Mouse (Mus musculus): ENCODE measurements at regions not wholly inside any gene's neighbourhood (a gene's known extent, or its start where the extent isn't known, plus 50 kb on each side); places are given as distances from the start of the nearest gene placed in this dataset.
"Not testable (repeated sequence)": the region's sequence is repeated elsewhere in the genome, so short reads cannot be mapped to it uniquely, and the experiment has no call there.

DNA sequence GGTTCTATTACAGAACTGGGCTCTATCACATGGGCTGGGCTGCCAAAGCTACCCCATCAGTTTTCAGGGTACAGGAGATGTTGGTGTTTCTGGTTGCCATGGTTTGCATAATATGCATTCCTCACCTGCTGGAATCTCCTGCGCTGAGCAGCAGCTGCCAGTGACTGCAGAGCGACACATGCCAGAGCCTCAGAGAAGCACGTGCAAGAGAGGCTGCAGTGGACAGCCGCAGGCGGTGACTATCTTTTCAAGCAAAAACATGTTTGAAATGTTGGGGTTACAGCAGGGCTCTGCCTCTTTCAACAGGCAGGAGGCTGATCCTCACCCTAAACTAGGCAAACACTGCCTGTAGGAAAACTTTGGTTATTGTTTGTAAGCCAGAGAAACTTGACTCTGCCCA lies 83.7 kb upstream of the Vav3 start:
- 62% methylated on average over 5 of the region's 5 CpGs for WGBS
- H3K36me3 ChIP-seq (ENCODE audit: control insufficient read depth, insufficient read depth, low read length): no peaks in the 10 kb centered on the region
- 0 out of 2 replicates have a peak, but pooled peaks cover 2% of the 10 kb centered on the region for H3K4me1 ChIP-seq (replicated peaks; ENCODE audit: control insufficient read depth, insufficient read depth, low read length)
- H3K4me3 ChIP-seq (ENCODE audit: low read length): no peak overlapping the region
- ATAC-seq (ENCODE audit: low read depth): no peak
- H3K27ac ChIP-seq (ENCODE audit: low read length): no peak overlapping the region
- H3K4me2 ChIP-seq (ENCODE audit: low read depth, low read length): no peak overlapping the region
- H3K27me3 ChIP-seq (ENCODE audit: control insufficient read depth, insufficient read depth, low read depth, low read length): no peaks in the 10 kb centered on the region
- no peaks in the 10 kb centered on the region for H3K9me3 ChIP-seq (ENCODE audit: control insufficient read depth, low read length)
- no peak overlapping the region for H3K9ac ChIP-seq (ENCODE audit: low read length)

GRCm38 (mm10) chr3:109266947-109267346 lies 73.5 kb upstream of the Vav3 start:
- not testable (repeated sequence) for H3K27ac ChIP-seq (ENCODE audit: low read length); H3K27me3 ChIP-seq (ENCODE audit: control insufficient read depth, insufficient read depth, low read depth, low read length); ATAC-seq (ENCODE audit: low read depth); H3K9ac ChIP-seq (ENCODE audit: low read length); H3K4me3 ChIP-seq (ENCODE audit: low read length); H3K36me3 ChIP-seq (ENCODE audit: control insufficient read depth, insufficient read depth, low read length); H3K4me2 ChIP-seq (ENCODE audit: low read depth, low read length); H3K9me3 ChIP-seq (ENCODE audit: control insufficient read depth, low read length); H3K4me1 ChIP-seq (replicated peaks; ENCODE audit: control insufficient read depth, insufficient read depth, low read length)
- 61% methylated on average over 8 of the region's 8 CpGs for WGBS

GRCm38 (mm10) chr3:109270783-109271182 lies 69.7 kb upstream of the Vav3 start:
- no peak overlapping the region for H3K9ac ChIP-seq (ENCODE audit: low read length)
- 0 out of 2 replicates have a peak, but pooled peaks cover 3% of the 10 kb centered on the region for H3K4me1 ChIP-seq (replicated peaks; ENCODE audit: control insufficient read depth, insufficient read depth, low read length)
- H3K9me3 ChIP-seq (ENCODE audit: control insufficient read depth, low read length): no peaks in the 10 kb centered on the region
- ATAC-seq (ENCODE audit: low read depth): no peak
- H3K27ac ChIP-seq (ENCODE audit: low read length): no peak overlapping the region
- 14% methylated on average over 1 of the region's 1 CpGs for WGBS
- no peak overlapping the region for H3K4me2 ChIP-seq (ENCODE audit: low read depth, low read length)
- no peaks in the 10 kb centered on the region for H3K27me3 ChIP-seq (ENCODE audit: control insufficient read depth, insufficient read depth, low read depth, low read length)
- H3K4me3 ChIP-seq (ENCODE audit: low read length): no peak overlapping the region
- H3K36me3 ChIP-seq (ENCODE audit: control insufficient read depth, insufficient read depth, low read length): no peaks in the 10 kb centered on the region

GRCm38 (mm10) chr3:109273074-109273801 lies 67.2 kb upstream of the Vav3 start:
- Histone ChIP-seq H3K27me3 (ENCODE audit: control insufficient read depth, insufficient read depth, low read depth, low read length) (no peaks in the 10 kb centered on the region), H3K4me3 (ENCODE audit: low read length) (no peak overlapping the region), H3K4me1 (replicated peaks; ENCODE audit: control insufficient read depth, insufficient read depth, low read length) (0 out of 2 replicates have a peak, but pooled peaks cover 3% of the 10 kb centered on the region), H3K9me3 (ENCODE audit: control insufficient read depth, low read length) (no peaks in the 10 kb centered on the region), H3K27ac (ENCODE audit: low read length) (no peak overlapping the region), H3K4me2 (ENCODE audit: low read depth, low read length) (no peak overlapping the region), H3K36me3 (ENCODE audit: control insufficient read depth, insufficient read depth, low read length) (no peaks in the 10 kb centered on the region), H3K9ac (ENCODE audit: low read length) (no peak overlapping the region)
- peak; percentile 86 for ATAC-seq (ENCODE audit: low read depth)
- 35% methylated on average over 5 of the region's 5 CpGs for WGBS

DNA sequence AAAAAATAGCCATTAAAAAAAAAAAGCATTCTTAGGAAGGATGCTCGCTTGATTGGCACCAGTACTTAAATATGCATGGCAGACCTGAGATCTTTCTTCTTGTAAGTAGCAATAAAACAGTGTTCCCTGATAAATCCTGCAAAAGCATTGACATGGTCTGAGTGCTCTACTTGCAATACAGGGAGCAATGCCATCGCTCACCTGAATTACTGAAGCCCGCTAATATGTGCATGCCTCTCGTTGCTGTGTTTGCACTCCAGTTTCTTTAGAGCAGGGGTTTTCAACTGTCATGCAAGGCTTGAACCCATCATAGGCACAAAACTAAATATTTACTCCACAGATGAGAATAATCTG lies 66.7 kb upstream of the Vav3 start:
- 72% methylated on average over 4 of the region's 4 CpGs for WGBS
- H3K9me3 ChIP-seq (ENCODE audit: control insufficient read depth, low read length): no peaks in the 10 kb centered on the region
- ATAC-seq (ENCODE audit: low read depth): no peak

GRCm38 (mm10) chr3:109279086-109279485 lies 61.4 kb upstream of the Vav3 start:
- H3K27me3 ChIP-seq (ENCODE audit: control insufficient read depth, insufficient read depth, low read depth, low read length): no peaks in the 10 kb centered on the region
- no peak overlapping the region for H3K4me2 ChIP-seq (ENCODE audit: low read depth, low read length)
- ATAC-seq (ENCODE audit: low read depth): peak; percentile 23; the same call in 1 of the 2 replicates
- H3K4me1 ChIP-seq (replicated peaks; ENCODE audit: control insufficient read depth, insufficient read depth, low read length): no peaks in the 10 kb centered on the region
- no peak overlapping the region for H3K27ac ChIP-seq (ENCODE audit: low read length)
- H3K9ac ChIP-seq (ENCODE audit: low read length): no peak overlapping the region
- H3K36me3 ChIP-seq (ENCODE audit: control insufficient read depth, insufficient read depth, low read length): no peaks in the 10 kb centered on the region
- no peaks in the 10 kb centered on the region; the same call in 1 of the 2 replicates for H3K9me3 ChIP-seq (ENCODE audit: control insufficient read depth, low read length)
- WGBS: 15% methylated on average over 1 of the region's 1 CpGs
- H3K4me3 ChIP-seq (ENCODE audit: low read length): no peak overlapping the region

More for the DNA sequence above, 66.7 kb upstream of the Vav3 start:
- Histone ChIP-seq H3K9ac (ENCODE audit: low read length) (no peak overlapping the region), H3K36me3 (ENCODE audit: control insufficient read depth, insufficient read depth, low read length) (no peaks in the 10 kb centered on the region), H3K4me3 (ENCODE audit: low read length) (no peak overlapping the region), H3K27ac (ENCODE audit: low read length) (no peak overlapping the region), H3K4me2 (ENCODE audit: low read depth, low read length) (no peak overlapping the region), H3K4me1 (replicated peaks; ENCODE audit: control insufficient read depth, insufficient read depth, low read length) (0 out of 2 replicates have a peak, but pooled peaks cover 3% of the 10 kb centered on the region), H3K27me3 (ENCODE audit: control insufficient read depth, insufficient read depth, low read depth, low read length) (no peaks in the 10 kb centered on the region)

DNA sequence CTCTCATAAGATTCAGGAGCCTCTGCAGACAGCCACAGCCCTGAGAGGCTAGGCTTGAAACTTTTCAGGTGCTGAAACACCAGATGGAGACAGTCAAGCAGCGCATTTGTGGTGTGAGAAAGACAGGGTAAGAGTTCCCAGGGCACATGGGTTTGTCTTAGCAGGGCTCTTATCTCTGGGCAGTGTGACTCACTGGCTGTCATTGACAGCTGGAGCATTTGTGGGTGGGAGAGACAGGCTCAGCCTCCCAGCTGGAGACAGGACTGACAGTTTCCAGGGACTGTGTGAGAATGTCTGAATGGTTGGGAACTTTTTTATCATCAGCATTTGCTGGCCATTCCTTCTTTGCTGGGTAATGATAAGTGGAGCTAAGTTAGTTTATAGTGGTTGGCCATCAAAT lies 53.9 kb upstream of the Vav3 start:
- H3K36me3 ChIP-seq (ENCODE audit: control insufficient read depth, insufficient read depth, low read length): no peaks in the 10 kb centered on the region
- no peaks in the 10 kb centered on the region; the same call in 1 of the 2 replicates for H3K9me3 ChIP-seq (ENCODE audit: control insufficient read depth, low read length)
- 23% methylated on average over 1 of the region's 1 CpGs for WGBS
- H3K4me2 ChIP-seq (ENCODE audit: low read depth, low read length): no peak overlapping the region
- no peaks in the 10 kb centered on the region for H3K27me3 ChIP-seq (ENCODE audit: control insufficient read depth, insufficient read depth, low read depth, low read length)
- H3K27ac ChIP-seq (ENCODE audit: low read length): no peak overlapping the region
- ATAC-seq (ENCODE audit: low read depth): peak; percentile 95
- H3K9ac ChIP-seq (ENCODE audit: low read length): no peak overlapping the region
- H3K4me3 ChIP-seq (ENCODE audit: low read length): no peak overlapping the region
- H3K4me1 ChIP-seq (replicated peaks; ENCODE audit: control insufficient read depth, insufficient read depth, low read length): no peaks in the 10 kb centered on the region

Data from lung, embryonic 16.5 days (tissue).